Mouse (Mus musculus): ENCODE measurements around the gene Samd4.

DNA sequence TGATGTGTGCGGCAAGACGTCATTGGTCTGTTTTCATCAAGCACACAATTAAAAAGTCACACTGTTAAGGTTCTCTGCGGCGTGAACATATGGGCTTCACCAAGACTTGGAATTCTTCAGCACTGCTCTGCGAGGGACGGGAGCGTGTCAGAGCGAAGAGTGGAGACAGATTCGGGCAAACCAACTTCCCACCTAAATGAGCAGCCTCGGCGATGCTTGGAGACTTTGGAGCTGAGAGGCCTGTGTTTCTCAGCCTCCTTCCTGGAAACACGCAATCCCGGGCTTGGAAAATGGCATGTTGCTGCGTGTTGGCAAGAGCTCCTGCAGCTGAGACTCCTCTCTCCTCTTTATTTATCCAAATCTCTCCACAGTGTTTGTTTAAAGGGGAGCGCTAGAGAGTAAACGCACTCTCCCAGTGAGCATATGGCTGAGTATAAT, 210.7 kb downstream of the Samd4 start:
- TF ChIP-seq CTCF (IDR thresholded peaks at IDR 0.05; ENCODE audit: low read depth, low read length) (no peak), POLR2AphosphoS5 (IDR thresholded peaks at IDR 0.05; ENCODE audit: insufficient replicate concordance, low read depth, low read length) (no peak), GATA1 (IDR thresholded peaks at IDR 0.05; ENCODE audit: borderline replicate concordance, low read length) (no peak)

Measured in G1E (cell line).